Mouse (Mus musculus) spleen, adult 2 months (tissue): ENCODE data around the gene Glce.

Experiments used
- CTCF ChIP-seq: fragments of 200-500 bp; IDR thresholded peaks from 2 replicates; pipeline ENCODE4 v1.5.1; 2011; ENCODE audit warnings: mild to moderate bottlenecking, inconsistent platforms; ENCODE audit not compliant: insufficient read depth, insufficient read length, insufficient replicate concordance; ENCODE audit errors: extremely low read depth
- POLR2A ChIP-seq: fragments of 200-500 bp; IDR thresholded peaks from 2 replicates; pipeline ENCODE4 v1.6.1; 2011; ENCODE audit warnings: low read depth, low read length, inconsistent platforms

DNA sequence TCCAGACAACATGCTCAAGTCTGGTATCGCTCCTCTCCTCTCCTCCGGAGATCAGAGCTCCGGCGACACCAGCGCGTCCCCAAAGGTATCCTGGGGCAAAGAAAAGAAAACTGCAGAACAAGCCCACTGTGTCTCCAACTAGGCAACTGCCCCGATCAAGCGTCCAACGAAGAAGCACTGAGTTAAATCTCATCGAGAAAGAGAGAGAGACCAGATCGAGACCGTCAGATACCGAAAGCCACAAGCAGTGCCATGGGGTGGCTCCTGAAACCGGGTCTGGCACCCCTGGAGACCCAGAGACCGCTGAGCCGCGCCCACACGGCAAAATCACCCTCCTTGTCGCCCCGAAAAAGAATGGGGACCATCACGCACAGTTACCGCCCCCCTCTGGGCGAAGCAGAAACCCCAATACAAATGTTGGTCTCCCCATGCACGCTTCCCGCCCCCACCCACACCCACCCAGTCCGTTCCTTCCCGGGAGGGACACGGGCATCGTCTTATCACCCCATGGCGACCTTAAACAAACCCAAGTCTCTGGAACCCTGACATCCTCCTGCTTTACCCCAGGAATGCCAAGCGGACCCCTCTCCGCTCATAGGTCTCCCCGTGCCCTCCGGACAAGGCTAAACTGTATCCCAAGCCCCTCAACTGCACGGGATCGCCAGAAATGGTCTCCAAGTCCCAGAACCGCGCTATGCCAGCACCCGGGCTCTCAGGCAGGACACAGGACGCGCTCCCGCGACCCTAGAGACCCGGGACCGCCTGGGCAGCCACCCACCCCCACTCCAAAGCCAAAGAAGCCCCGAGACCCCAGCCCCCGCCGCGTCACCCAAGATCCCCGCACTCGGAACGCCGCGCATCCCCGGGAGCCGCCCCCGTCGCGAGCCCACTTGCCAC lies 656 bp downstream of the Glce start:
- TF ChIP-seq CTCF: 0 out of 2 replicates have a peak, but pooled peaks have one; percentile 8
- TF ChIP-seq POLR2A: no peak
